Mouse (Mus musculus) limb, embryonic 12.5 days (tissue): ENCODE measurements around the gene Mt4. TPM values are rescaled to one million over a fixed set of nuclear protein-coding genes. Genes with fewer than 3 reads are reported as not detected.

ENCODE experiments used
- ATAC-seq: fragments of 200-750 bp; cut with Nextera tagmentation; 2 replicates; pipeline ENCODE4 v1.8.0; 2017; ENCODE audit warnings: low read depth, moderate TSS enrichment; ENCODE audit not compliant: insufficient number of reproducible peaks, insufficient read depth, low FRiP score, low TSS enrichment
- H3K27ac ChIP-seq: fragments of 300-500 bp; sonication (generic); 2 replicates; pipeline ENCODE4 v1.5.1; 2016; ENCODE audit warnings: mild to moderate bottlenecking, moderate library complexity
- H3K27me3 ChIP-seq: fragments of 300-500 bp; sonication (generic); 2 replicates; pipeline ENCODE4 v1.6.1; 2016; ENCODE audit warnings: mild to moderate bottlenecking, moderate library complexity
- H3K36me3 ChIP-seq: fragments of 300-500 bp; sonication (generic); 2 replicates; pipeline ENCODE4 v1.6.1; 2016; ENCODE audit warnings: mild to moderate bottlenecking, moderate library complexity
- H3K4me1 ChIP-seq: fragments of 300-500 bp; sonication (generic); replicated peaks from 2 replicates; pipeline ENCODE4 v1.6.1; 2016
- H3K4me2 ChIP-seq: fragments of 300-500 bp; sonication (generic); 2 replicates; pipeline ENCODE4 v1.6.1; 2016; ENCODE audit warnings: mild to moderate bottlenecking, moderate library complexity
- H3K4me3 ChIP-seq: fragments of 300-500 bp; sonication (generic); replicated peaks from 2 replicates; pipeline ENCODE4 v1.5.1; 2016; ENCODE audit warnings: mild to moderate bottlenecking
- H3K9ac ChIP-seq: fragments of 300-500 bp; sonication (generic); replicated peaks from 2 replicates; pipeline ENCODE4 v1.6.1; 2016; ENCODE audit warnings: mild to moderate bottlenecking, moderate library complexity
- H3K9me3 ChIP-seq: fragments of 300-500 bp; sonication (generic); 2 replicates; pipeline ENCODE4 v1.6.1; 2016; ENCODE audit warnings: mild to moderate bottlenecking, moderate library complexity
- WGBS: fragments of 180-500 bp; shearing (Covaris S2); methylation state at CpG from one replicate; pipeline ENCODE4 v1.1.7; 2016; 5-methylcytosine and 5-hydroxymethylcytosine counted together
- polyA plus RNA-seq: library from polyadenylated mRNA; unstranded; fragments of >200 nt; fragmentation: Nextera tagmentation; extraction: Ambion mirVana; gene quantifications from 2 replicates; pipeline ENCODE4 v1.2.1, GENCODE M21; 2016

Mt4 gene
- polyA plus RNA-seq, 1 experiment from 2014 or later: not detected

DNA sequence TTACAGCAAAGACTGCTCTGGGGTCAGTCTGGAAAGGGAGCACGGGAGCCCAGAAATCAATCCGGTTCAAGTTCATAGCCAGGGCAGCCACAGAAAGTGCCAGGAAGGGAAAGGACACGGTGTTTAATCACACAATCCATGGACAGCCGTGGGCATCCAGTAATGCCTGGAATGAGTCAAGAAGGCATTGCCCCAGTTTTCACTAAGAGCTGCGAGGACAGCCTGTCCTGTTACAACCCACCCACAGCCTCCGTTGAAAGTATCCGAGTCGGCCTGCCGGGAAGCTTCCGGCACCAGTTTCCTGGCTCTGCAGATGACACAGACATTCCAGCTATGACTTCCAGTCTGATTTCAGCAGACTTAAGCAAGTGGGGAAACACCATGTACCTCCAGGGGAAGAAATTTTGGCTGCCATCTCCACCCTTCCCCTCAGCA is 34.3 kb downstream of the Mt4 start:
- H3K27ac ChIP-seq: no peak overlapping the region
- peak overlapping the region; percentile 45 for H3K4me3 ChIP-seq
- ATAC-seq: no peak

DNA sequence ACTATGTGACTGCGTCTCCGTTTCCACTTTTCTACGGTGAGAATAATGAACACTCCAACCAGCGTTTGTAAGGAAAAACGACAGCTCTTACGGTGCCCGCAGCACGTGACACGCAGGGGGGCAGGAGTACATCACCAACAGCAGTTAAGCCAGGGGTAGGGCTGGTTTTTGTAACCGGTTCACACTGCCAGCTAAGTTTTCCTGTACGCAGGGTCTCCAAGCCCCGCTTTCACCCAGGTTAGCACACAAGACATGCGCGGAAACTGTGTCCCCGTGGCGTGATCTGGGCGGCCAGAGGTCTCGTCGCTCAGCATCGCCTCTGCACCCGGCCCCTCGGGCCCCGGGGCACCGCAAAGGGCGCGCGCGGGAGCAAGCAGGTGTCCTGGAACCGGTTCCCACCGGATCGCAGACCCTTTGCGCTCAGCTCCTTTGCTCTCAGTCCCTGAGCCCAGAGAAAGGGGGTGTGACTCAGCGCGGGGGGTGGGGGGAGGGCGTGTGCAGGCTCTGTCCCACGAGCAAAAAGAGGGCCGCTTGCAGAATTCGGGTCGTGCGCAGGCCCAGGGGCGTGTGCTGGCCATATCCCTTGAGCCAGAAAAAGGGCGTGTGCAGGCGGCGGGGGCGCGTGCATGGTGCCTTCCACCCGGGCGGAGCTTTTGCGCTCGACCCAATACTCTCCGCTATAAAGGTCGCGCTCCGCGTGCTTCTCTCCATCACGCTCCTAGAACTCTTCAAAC is 35.2 kb downstream of the Mt4 start, which contains the start of gene Mt2:
TSS of gene Mt2 (plus strand) at position 590 of the 734 bp plus-strand sequence.
- peak; percentile 30; the same call in 1 of the 2 replicates for ATAC-seq
- H3K36me3 ChIP-seq: no peaks in the 10 kb centered on the region
- peak within 1 kb of the TSS; percentile 38; the same call in 1 of the 2 replicates for H3K9ac ChIP-seq
- peak within 1 kb of the TSS; percentile 45 for H3K4me3 ChIP-seq
- H3K27me3 ChIP-seq: peaks cover 89% of the 10 kb centered on the region
- no peaks in the 10 kb centered on the region for H3K9me3 ChIP-seq
- peak within 1 kb of the TSS; percentile 93 for H3K4me2 ChIP-seq
- no peak within 1 kb of the TSS for H3K27ac ChIP-seq
- under 1% methylated on average over 56 of the region's 56 CpGs for WGBS
- H3K4me1 ChIP-seq: peaks cover 23% of the 10 kb centered on the region

More for the DNA sequence above, 34.3 kb downstream of the Mt4 start:
- no peaks in the 10 kb centered on the region for H3K36me3 ChIP-seq
- H3K4me2 ChIP-seq: 0 out of 2 replicates have a peak overlapping the region, but pooled peaks have one; percentile 93
- peaks cover 23% of the 10 kb centered on the region for H3K4me1 ChIP-seq
- peaks cover 80% of the 10 kb centered on the region for H3K27me3 ChIP-seq
- no peaks in the 10 kb centered on the region for H3K9me3 ChIP-seq
- WGBS: 47% methylated on average over 10 of the region's 10 CpGs
- H3K9ac ChIP-seq: no peak overlapping the region

DNA sequence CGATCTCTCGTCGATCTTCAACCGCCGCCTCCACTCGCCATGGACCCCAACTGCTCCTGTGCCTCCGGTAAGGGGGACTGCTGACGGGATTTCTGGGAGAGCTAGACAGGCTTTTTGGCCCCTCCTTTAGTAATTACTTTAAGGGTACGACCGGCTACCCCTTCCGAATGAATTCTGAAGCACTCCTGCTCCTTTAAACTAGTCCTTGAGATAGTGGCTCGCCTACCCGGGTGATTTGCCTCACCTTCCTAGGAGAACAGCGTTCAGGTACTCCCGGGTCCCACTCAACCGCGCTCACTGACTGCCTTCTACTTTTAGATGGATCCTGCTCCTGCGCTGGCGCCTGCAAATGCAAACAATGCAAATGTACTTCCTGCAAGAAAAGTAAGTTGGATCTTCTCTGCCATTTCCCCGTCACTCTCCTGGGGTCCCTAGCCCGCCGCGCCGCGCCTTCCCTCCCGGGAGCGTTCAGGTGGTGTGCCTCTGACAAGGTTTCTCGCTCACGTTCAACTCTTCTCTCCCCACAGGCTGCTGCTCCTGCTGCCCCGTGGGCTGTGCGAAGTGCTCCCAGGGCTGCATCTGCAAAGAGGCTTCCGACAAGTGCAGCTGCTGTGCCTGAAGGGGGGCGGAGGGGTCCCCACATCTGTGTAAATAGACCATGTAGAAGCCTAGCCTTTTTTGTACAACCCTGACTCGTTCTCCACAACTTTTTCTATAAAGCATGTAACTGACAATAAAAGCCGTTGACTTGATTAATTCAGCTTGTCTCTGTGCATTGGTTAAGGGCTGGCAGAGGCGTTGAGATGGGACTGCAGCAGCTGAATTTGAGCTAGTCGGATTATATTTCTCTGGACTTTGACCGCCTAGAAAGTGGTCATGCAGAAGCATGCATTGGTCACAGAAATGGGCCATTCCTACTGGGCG is 36.1 kb downstream of the Mt4 start:
- Histone ChIP-seq H3K9me3 (no peaks in the 10 kb centered on the region), H3K4me1 (peaks cover 23% of the 10 kb centered on the region), H3K4me3 (peak overlapping the region; percentile 45), H3K27me3 (peaks cover 94% of the 10 kb centered on the region), H3K27ac (no peak overlapping the region), H3K36me3 (no peaks in the 10 kb centered on the region), H3K4me2 (peak overlapping the region; percentile 93), H3K9ac (peak overlapping the region; percentile 38; the same call in 1 of the 2 replicates)
- WGBS: 1% methylated on average over 39 of the region's 39 CpGs
- no peak for ATAC-seq

DNA sequence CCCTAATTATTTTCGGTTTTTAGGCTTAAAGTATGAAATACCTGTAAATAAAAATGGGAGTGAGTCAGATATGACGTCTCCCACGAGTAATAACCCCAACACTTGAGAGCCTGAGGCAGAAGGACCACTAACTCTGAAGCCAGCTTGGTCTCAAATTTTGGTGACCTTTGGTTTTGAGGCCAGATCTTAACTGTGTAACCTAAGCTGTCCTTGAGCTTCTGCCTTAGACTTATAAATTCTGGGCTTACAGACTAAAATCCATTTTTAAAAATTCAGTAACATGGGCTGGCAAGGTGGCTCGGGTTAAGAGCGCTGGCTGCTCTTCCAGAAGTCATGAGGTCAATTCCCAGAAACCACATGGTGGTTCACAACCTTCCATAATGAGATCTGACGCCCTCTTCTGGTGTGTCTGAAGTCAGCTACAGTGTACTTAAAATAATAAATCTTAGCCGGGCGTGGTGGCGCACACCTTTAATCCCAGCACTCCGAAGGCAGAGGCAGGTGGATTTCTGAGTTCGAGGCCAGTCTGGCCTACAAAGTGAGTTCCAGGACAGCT is 36.9 kb downstream of the Mt4 start:
- WGBS: 48% methylated on average over 11 of the region's 11 CpGs
- Histone ChIP-seq H3K9me3 (no peaks in the 10 kb centered on the region), H3K27me3 (peaks cover 99% of the 10 kb centered on the region), H3K4me3 (no peak overlapping the region), H3K27ac (no peak overlapping the region), H3K36me3 (no peaks in the 10 kb centered on the region), H3K9ac (no peak overlapping the region), H3K4me1 (peaks cover 26% of the 10 kb centered on the region), H3K4me2 (no peak overlapping the region)
- no peak for ATAC-seq

DNA sequence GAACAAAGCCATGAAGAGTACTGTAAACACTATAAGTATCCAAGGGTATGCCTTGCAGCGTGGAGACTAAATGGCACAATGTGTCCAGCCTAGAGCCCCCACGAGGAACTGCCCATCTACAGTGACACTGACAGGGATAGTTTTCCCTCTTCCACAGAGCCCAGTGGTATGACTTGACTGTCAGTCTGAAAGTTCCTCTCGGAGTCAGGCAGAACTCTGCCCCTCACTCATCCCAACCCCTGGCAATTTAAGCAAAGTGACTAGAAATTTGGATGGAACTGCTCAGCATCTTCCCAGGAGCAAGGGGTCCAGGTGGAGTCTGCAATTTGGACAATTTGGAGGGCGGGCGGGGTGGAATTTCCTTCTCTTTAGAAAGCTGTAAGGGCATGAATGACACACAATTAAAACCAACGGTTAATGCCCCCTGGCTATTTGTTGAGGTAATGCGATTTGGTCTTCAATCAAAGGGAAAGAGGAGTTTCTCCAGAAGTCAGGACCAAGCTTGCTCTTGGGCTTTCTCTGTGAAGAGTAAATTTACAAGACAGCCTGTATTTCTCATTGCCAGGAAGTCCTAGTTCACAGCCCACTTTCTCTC is 37.7 kb downstream of the Mt4 start:
- ATAC-seq: no peak
- H3K4me1 ChIP-seq: peaks cover 34% of the 10 kb centered on the region
- WGBS: 32% methylated on average over 7 of the region's 7 CpGs
- no peaks in the 10 kb centered on the region for H3K9me3 ChIP-seq
- no peak overlapping the region for H3K27ac ChIP-seq
- peaks cover 99% of the 10 kb centered on the region for H3K27me3 ChIP-seq
- H3K36me3 ChIP-seq: no peaks in the 10 kb centered on the region
- no peak overlapping the region for H3K4me2 ChIP-seq
- H3K4me3 ChIP-seq: no peak overlapping the region
- H3K9ac ChIP-seq: no peak overlapping the region

DNA sequence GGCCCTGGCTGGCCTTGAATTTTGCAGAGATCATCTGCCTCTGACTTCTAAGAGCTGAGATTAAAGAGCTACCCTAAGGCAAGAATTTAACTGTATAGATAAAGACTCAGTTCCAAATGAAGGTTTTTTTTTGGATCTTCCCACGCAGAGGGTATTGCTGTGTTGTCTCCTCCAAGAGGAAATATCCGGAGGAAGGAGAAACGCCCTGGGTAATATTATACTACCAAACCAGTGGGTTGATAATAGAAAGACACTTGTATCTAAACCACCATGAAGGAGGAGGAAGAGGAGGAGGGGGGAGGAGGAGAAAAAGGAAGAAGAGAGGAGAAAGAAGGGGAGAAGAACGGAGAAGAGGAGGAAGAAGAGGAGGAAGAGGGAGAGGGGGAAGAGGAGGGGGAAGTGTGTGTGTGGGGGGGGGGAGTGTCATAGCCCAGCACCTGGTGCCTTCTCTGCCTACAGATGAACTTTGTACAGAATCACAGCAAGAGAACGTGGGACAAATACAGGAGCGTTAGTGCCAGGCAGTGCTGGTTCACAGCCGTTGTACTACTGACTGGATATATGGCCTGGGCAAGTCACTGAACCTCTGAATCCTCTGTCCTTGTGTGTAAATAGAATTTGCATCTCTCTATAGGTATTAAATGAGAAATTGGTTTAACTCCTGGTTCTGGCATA is 40.9 kb downstream of the Mt4 start:
- Histone ChIP-seq H3K4me1 (peaks cover 27% of the 10 kb centered on the region), H3K27me3 (peaks cover 97% of the 10 kb centered on the region), H3K9me3 (no peaks in the 10 kb centered on the region), H3K9ac (no peak overlapping the region), H3K27ac (no peak overlapping the region), H3K36me3 (no peaks in the 10 kb centered on the region), H3K4me3 (no peak overlapping the region), H3K4me2 (no peak overlapping the region)
- no peak for ATAC-seq
- WGBS: 65% methylated on average over 7 of the region's 7 CpGs

DNA sequence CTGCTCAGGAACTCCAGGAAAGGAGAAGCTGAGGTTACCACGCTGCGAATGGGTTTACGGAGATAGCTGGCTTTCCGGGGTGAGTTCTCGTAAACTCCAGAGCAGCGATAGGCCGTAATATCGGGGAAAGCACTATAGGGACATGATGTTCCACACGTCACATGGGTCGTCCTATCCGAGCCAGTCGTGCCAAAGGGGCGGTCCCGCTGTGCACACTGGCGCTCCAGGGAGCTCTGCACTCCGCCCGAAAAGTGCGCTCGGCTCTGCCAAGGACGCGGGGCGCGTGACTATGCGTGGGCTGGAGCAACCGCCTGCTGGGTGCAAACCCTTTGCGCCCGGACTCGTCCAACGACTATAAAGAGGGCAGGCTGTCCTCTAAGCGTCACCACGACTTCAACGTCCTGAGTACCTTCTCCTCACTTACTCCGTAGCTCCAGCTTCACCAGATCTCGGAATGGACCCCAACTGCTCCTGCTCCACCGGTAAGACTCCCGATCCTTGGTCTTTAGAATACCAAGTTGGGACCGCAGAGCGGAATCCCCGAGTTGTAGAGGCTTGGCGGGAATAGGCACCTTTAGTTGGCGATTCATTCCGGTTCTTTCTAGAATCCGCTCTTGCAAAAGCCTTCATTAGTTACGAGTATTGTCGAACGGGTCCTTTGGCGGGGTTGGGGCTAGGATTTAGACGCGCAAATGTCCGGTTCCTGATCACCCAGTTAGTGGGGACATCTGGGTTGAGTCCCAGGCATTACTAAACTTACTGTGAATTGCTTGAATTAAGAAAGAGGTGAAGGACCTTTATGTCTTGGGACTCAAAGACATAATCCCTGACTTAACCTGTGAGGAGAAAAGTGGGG is 42.1 kb downstream of the Mt4 start, which contains the start of gene Mt1:
TSS of gene Mt1 (plus strand) at position 226 of the 856 bp plus-strand sequence.
- no peak within 1 kb of the TSS for H3K27ac ChIP-seq

DNA sequence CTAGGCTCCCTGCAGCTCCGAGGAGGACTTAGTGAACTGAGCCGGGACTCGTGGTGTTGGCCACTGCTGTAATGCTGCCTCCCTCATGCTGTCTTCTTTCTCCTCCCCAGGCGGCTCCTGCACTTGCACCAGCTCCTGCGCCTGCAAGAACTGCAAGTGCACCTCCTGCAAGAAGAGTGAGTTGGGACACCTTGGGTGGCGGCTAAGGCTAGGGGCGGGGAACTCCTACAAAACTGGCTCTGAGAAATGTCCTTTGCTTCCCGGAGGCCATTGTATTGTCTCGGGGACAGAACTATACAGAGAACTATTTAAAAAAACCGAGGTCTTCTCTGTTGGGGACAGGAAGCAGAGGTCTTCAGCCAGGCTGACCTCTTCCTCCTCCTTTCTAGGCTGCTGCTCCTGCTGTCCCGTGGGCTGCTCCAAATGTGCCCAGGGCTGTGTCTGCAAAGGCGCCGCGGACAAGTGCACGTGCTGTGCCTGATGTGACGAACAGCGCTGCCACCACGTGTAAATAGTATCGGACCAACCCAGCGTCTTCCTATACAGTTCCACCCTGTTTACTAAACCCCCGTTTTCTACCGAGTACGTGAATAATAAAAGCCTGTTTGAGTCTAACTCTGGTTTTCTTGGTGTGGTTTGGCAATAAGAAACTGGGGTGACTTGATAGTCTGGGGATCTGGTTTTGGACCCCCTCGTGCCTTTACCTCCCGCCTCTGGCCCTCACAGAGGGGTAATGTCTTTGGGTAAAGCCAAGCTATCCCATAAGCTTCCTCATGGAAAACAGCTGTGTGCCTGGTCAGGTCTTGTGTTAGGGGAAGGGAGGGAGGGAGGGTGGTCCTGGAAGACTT is 42.9 kb downstream of the Mt4 start:
- H3K27ac ChIP-seq: no peak overlapping the region
- ATAC-seq: no peak
- H3K4me1 ChIP-seq: peaks cover 36% of the 10 kb centered on the region
- H3K9me3 ChIP-seq: no peaks in the 10 kb centered on the region
- H3K9ac ChIP-seq: no peak overlapping the region; the same call in 1 of the 2 replicates
- no peaks in the 10 kb centered on the region for H3K36me3 ChIP-seq
- peak overlapping the region; percentile 41 for H3K4me3 ChIP-seq
- peak overlapping the region; percentile 69 for H3K4me2 ChIP-seq
- H3K27me3 ChIP-seq: peaks cover 97% of the 10 kb centered on the region
- WGBS: 4% methylated on average over 25 of the region's 25 CpGs

More for the DNA sequence above, 42.1 kb downstream of the Mt4 start, which contains the start of gene Mt1:
- Histone ChIP-seq H3K4me3 (peak within 1 kb of the TSS; percentile 41), H3K9me3 (no peaks in the 10 kb centered on the region), H3K9ac (no peak within 1 kb of the TSS; the same call in 1 of the 2 replicates), H3K4me2 (peak within 1 kb of the TSS; percentile 69), H3K27me3 (peaks cover 97% of the 10 kb centered on the region), H3K4me1 (peaks cover 31% of the 10 kb centered on the region), H3K36me3 (no peaks in the 10 kb centered on the region)
- ATAC-seq: no peak
- under 1% methylated on average over 50 of the region's 50 CpGs for WGBS

DNA sequence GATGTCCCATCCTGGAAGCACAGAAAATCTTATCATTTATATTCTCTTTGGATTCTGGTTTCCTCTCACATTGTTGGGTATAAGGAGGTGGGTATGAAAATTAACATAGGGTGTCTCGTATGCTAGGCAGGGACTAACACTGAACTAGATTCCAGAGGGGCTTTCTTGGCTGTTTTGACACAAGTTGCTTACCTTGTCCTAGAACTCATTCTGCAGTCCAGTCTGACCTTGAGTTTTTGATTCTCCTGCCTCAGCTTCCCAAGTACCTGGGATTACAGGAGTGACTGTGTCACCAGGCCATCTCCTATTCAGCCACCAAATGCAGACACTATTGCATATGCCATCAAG is 43.5 kb downstream of the Mt4 start:
- 73% methylated on average over 1 of the region's 1 CpGs for WGBS
- Histone ChIP-seq H3K27ac (no peak overlapping the region), H3K27me3 (peaks cover 96% of the 10 kb centered on the region), H3K4me2 (0 out of 2 replicates have a peak overlapping the region, but pooled peaks have one; percentile 69), H3K9me3 (no peaks in the 10 kb centered on the region), H3K4me1 (peaks cover 36% of the 10 kb centered on the region), H3K9ac (no peak overlapping the region), H3K4me3 (no peak overlapping the region), H3K36me3 (no peaks in the 10 kb centered on the region)
- no peak for ATAC-seq
